Mouse (Mus musculus): Measurements from ENCODE around the gene Tmem74b. TPM values are rescaled to one million over a fixed set of nuclear protein-coding genes. Genes with fewer than 3 reads are reported as not detected.

Tmem74b gene
- 1.0 and 1.1 TPM in 2 replicates for polyA plus RNA-seq (2015; fragmentation: Nextera tagmentation; extraction: Ambion mirVana)

- peak within 1 kb of the TSS; percentile 100 for H3K4me2 ChIP-seq (replicated peaks; ENCODE audit: low read depth, low read length)
- peak within 1 kb of the TSS; percentile 66 for H3K9ac ChIP-seq (replicated peaks; ENCODE audit: low read length)
- ATAC-seq (ENCODE audit: low FRiP score, low TSS enrichment) = peak; percentile 15; the same call in 1 of the 2 replicates
- peaks cover 43% of the 10 kb centered on the region for H3K27me3 ChIP-seq (ENCODE audit: insufficient read depth, low read length)
- 4% methylated on average over 25 of the region's 25 CpGs for WGBS
- H3K4me1 ChIP-seq (ENCODE audit: insufficient read depth, low read length) = peaks cover 7% of the 10 kb centered on the region
- no peaks in the 10 kb centered on the region for H3K36me3 ChIP-seq (ENCODE audit: insufficient read depth, low read length)
- peak within 1 kb of the TSS; percentile 63 for H3K4me3 ChIP-seq (ENCODE audit: low read length)
- H3K27ac ChIP-seq (ENCODE audit: low read length) = no peak within 1 kb of the TSS
- no peaks in the 10 kb centered on the region for H3K9me3 ChIP-seq (ENCODE audit: low read length)
These were observed at the start of gene Tmem74b for GRCm38 (mm10) chr2:151701231-151702145. Gene Tmem74b (plus strand): TSS chr2:151702008.

GRCm38 (mm10) chr2:151652053-151652452 lies 49.8 kb upstream of the Tmem74b start:
- ATAC-seq (ENCODE audit: low FRiP score, low TSS enrichment) = no peak
- Histone ChIP-seq H3K27ac (ENCODE audit: low read length) (no peak overlapping the region), H3K9ac (replicated peaks; ENCODE audit: low read length) (no peak overlapping the region), H3K4me1 (ENCODE audit: insufficient read depth, low read length) (no peaks in the 10 kb centered on the region), H3K36me3 (ENCODE audit: insufficient read depth, low read length) (no peaks in the 10 kb centered on the region), H3K4me3 (ENCODE audit: low read length) (no peak overlapping the region), H3K27me3 (ENCODE audit: insufficient read depth, low read length) (no peaks in the 10 kb centered on the region), H3K4me2 (replicated peaks; ENCODE audit: low read depth, low read length) (no peak overlapping the region), H3K9me3 (ENCODE audit: low read length) (no peaks in the 10 kb centered on the region)
- WGBS = 63% methylated on average over 1 of the region's 1 CpGs

- Histone ChIP-seq H3K36me3 (ENCODE audit: insufficient read depth, low read length) (no peaks in the 10 kb centered on the region), H3K27ac (ENCODE audit: low read length) (no peak within 1 kb of the TSS), H3K4me2 (replicated peaks; ENCODE audit: low read depth, low read length) (no peak within 1 kb of the TSS), H3K4me1 (ENCODE audit: insufficient read depth, low read length) (0 out of 2 replicates have a peak, but pooled peaks cover 3% of the 10 kb centered on the region), H3K9me3 (ENCODE audit: low read length) (no peaks in the 10 kb centered on the region), H3K9ac (replicated peaks; ENCODE audit: low read length) (no peak within 1 kb of the TSS), H3K4me3 (ENCODE audit: low read length) (no peak within 1 kb of the TSS), H3K27me3 (ENCODE audit: insufficient read depth, low read length) (peaks cover 6% of the 10 kb centered on the region)
- ATAC-seq (ENCODE audit: low FRiP score, low TSS enrichment) = no peak
- WGBS = 75% methylated on average over 3 of the region's 3 CpGs
These were observed 33.4 kb upstream of the Tmem74b start, which contains the start of gene Rad21l for GRCm38 (mm10) chr2:151668433-151668832. Gene Rad21l (minus strand): TSS chr2:151668533.

- Histone ChIP-seq H3K4me2 (replicated peaks; ENCODE audit: low read depth, low read length) (no peak overlapping the region), H3K4me3 (ENCODE audit: low read length) (no peak overlapping the region; the same call in 1 of the 2 replicates)
- 39% methylated on average over 48 of the region's 48 CpGs for WGBS
These were observed 31.5 kb upstream of the Tmem74b start for GRCm38 (mm10) chr2:151670026-151670967.

GRCm38 (mm10) chr2:151670968-151671329 lies 30.9 kb upstream of the Tmem74b start:
- WGBS = 67% methylated on average over 1 of the region's 1 CpGs
- no peak for ATAC-seq (ENCODE audit: low FRiP score, low TSS enrichment)

More at GRCm38 (mm10) chr2:151670026-151670967, 31.5 kb upstream of the Tmem74b start:
- peak; percentile 73 for ATAC-seq (ENCODE audit: low FRiP score, low TSS enrichment)
- Histone ChIP-seq H3K4me1 (ENCODE audit: insufficient read depth, low read length) (0 out of 2 replicates have a peak, but pooled peaks cover 3% of the 10 kb centered on the region), H3K9me3 (ENCODE audit: low read length) (no peaks in the 10 kb centered on the region), H3K27ac (ENCODE audit: low read length) (no peak overlapping the region), H3K9ac (replicated peaks; ENCODE audit: low read length) (no peak overlapping the region), H3K27me3 (ENCODE audit: insufficient read depth, low read length) (peaks cover 6% of the 10 kb centered on the region), H3K36me3 (ENCODE audit: insufficient read depth, low read length) (no peaks in the 10 kb centered on the region)

GRCm38 (mm10) chr2:151676234-151676633 lies 25.6 kb upstream of the Tmem74b start:
- Histone ChIP-seq H3K4me2 (replicated peaks; ENCODE audit: low read depth, low read length) (no peak overlapping the region), H3K27ac (ENCODE audit: low read length) (no peak overlapping the region), H3K9me3 (ENCODE audit: low read length) (no peaks in the 10 kb centered on the region), H3K4me3 (ENCODE audit: low read length) (no peak overlapping the region), H3K4me1 (ENCODE audit: insufficient read depth, low read length) (no peaks in the 10 kb centered on the region), H3K9ac (replicated peaks; ENCODE audit: low read length) (no peak overlapping the region), H3K27me3 (ENCODE audit: insufficient read depth, low read length) (no peaks in the 10 kb centered on the region), H3K36me3 (ENCODE audit: insufficient read depth, low read length) (no peaks in the 10 kb centered on the region)
- ATAC-seq (ENCODE audit: low FRiP score, low TSS enrichment) = no peak
- 59% methylated on average over 2 of the region's 2 CpGs for WGBS

More at GRCm38 (mm10) chr2:151670968-151671329, 30.9 kb upstream of the Tmem74b start:
- Histone ChIP-seq H3K27me3 (ENCODE audit: insufficient read depth, low read length) (peaks cover 6% of the 10 kb centered on the region), H3K9me3 (ENCODE audit: low read length) (no peaks in the 10 kb centered on the region), H3K4me1 (ENCODE audit: insufficient read depth, low read length) (0 out of 2 replicates have a peak, but pooled peaks cover 3% of the 10 kb centered on the region), H3K4me2 (replicated peaks; ENCODE audit: low read depth, low read length) (no peak overlapping the region), H3K36me3 (ENCODE audit: insufficient read depth, low read length) (no peaks in the 10 kb centered on the region), H3K27ac (ENCODE audit: low read length) (no peak overlapping the region), H3K4me3 (ENCODE audit: low read length) (no peak overlapping the region), H3K9ac (replicated peaks; ENCODE audit: low read length) (no peak overlapping the region)

- 52% methylated on average over 3 of the region's 3 CpGs for WGBS
- no peak for ATAC-seq (ENCODE audit: low FRiP score, low TSS enrichment)
- no peak overlapping the region for H3K4me2 ChIP-seq (replicated peaks; ENCODE audit: low read depth, low read length)
These were observed 19.5 kb upstream of the Tmem74b start for GRCm38 (mm10) chr2:151682357-151682756.

GRCm38 (mm10) chr2:151682976-151683375 lies 18.8 kb upstream of the Tmem74b start:
- no peak overlapping the region for H3K9ac ChIP-seq (replicated peaks; ENCODE audit: low read length)
- H3K9me3 ChIP-seq (ENCODE audit: low read length) = no peaks in the 10 kb centered on the region
- H3K27me3 ChIP-seq (ENCODE audit: insufficient read depth, low read length) = no peaks in the 10 kb centered on the region
- no peak for ATAC-seq (ENCODE audit: low FRiP score, low TSS enrichment)
- H3K27ac ChIP-seq (ENCODE audit: low read length) = no peak overlapping the region
- H3K36me3 ChIP-seq (ENCODE audit: insufficient read depth, low read length) = no peaks in the 10 kb centered on the region
- 85% methylated on average over 4 of the region's 4 CpGs for WGBS
- H3K4me2 ChIP-seq (replicated peaks; ENCODE audit: low read depth, low read length) = no peak overlapping the region
- H3K4me1 ChIP-seq (ENCODE audit: insufficient read depth, low read length) = no peaks in the 10 kb centered on the region
- H3K4me3 ChIP-seq (ENCODE audit: low read length) = no peak overlapping the region

More at GRCm38 (mm10) chr2:151682357-151682756, 19.5 kb upstream of the Tmem74b start:
- Histone ChIP-seq H3K9me3 (ENCODE audit: low read length) (no peaks in the 10 kb centered on the region), H3K27ac (ENCODE audit: low read length) (no peak overlapping the region), H3K9ac (replicated peaks; ENCODE audit: low read length) (no peak overlapping the region), H3K36me3 (ENCODE audit: insufficient read depth, low read length) (no peaks in the 10 kb centered on the region), H3K27me3 (ENCODE audit: insufficient read depth, low read length) (no peaks in the 10 kb centered on the region), H3K4me3 (ENCODE audit: low read length) (no peak overlapping the region), H3K4me1 (ENCODE audit: insufficient read depth, low read length) (no peaks in the 10 kb centered on the region)

GRCm38 (mm10) chr2:151702146-151702850 lies 490 bp downstream of the Tmem74b start:
- peak; percentile 83 for ATAC-seq (ENCODE audit: low FRiP score, low TSS enrichment)
- peak overlapping the region; percentile 66 for H3K9ac ChIP-seq (replicated peaks; ENCODE audit: low read length)
- H3K27me3 ChIP-seq (ENCODE audit: insufficient read depth, low read length) = peaks cover 43% of the 10 kb centered on the region
- peaks cover 7% of the 10 kb centered on the region for H3K4me1 ChIP-seq (ENCODE audit: insufficient read depth, low read length)
- peak overlapping the region; percentile 100 for H3K4me2 ChIP-seq (replicated peaks; ENCODE audit: low read depth, low read length)
- peak overlapping the region; percentile 63 for H3K4me3 ChIP-seq (ENCODE audit: low read length)
- no peak overlapping the region for H3K27ac ChIP-seq (ENCODE audit: low read length)
- no peaks in the 10 kb centered on the region for H3K36me3 ChIP-seq (ENCODE audit: insufficient read depth, low read length)
- WGBS = under 1% methylated on average over 84 of the region's 97 CpGs
- no peaks in the 10 kb centered on the region for H3K9me3 ChIP-seq (ENCODE audit: low read length)

Data from kidney, embryonic 16.5 days (tissue).